In the genomic region with DNA sequence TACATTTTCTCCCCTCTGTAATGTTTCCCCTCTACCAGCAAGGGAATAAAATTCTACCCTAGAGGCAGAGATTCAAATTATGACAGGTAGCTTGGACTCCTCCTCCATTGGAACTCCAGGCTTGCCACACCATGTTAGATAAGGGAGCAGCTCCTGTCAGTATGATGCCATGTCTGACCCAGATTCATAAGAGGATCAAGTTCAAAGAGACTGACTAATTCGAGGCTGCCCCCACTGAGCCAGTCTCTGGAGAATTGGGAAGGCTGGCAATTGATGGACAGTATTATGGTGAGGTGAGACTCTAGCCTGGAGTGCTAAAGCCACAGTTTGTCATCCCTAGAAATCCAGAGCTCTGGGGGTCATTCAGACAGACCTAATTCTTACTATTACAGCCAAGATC, we compare ENCODE assay signal across 22 mouse cellular contexts. TPM values are rescaled to one million over a fixed set of nuclear protein-coding genes. Genes with fewer than 3 reads are reported as not detected.
"Had no signal": no experiment of that assay in that cellular context is flagged by ENCODE, and none has a peak within 500 bp of the region (broad histone marks: within the 10 kb centered on the region; RNA-seq: fewer than 3 reads in every experiment).

No protein-coding gene starts in this region.

- H3K4me3 ChIP-seq: limb, embryonic 12.5 days; limb, embryonic 15.5 days; liver, embryonic 12.5 days; liver, embryonic 15.5 days; megakaryocyte, embryonic 14.5 days; midbrain, embryonic 10.5 days; midbrain, embryonic 13.5 days; myocyte; neural tube, embryonic 13.5 days; stomach, embryonic 15.5 days had no signal

- DNase-seq: kidney, adult 18-20 months; kidney, adult 9 months; kidney, postnatal 14 days; kidney, postnatal 4 days; left cerebral cortex, postnatal 4 days; lung, embryonic 14.5 days; right cerebral cortex, postnatal 14 days; right cerebral cortex, postnatal 4 days; spleen, adult 18-20 months; thymus, postnatal 25 days had no signal

- H3K4me1 ChIP-seq: limb, embryonic 15.5 days; liver, embryonic 12.5 days; liver, embryonic 15.5 days; megakaryocyte, embryonic 14.5 days; stomach, embryonic 15.5 days had no signal

RNA-seq across cellular contexts. Expression of a gene that starts 6.3 kb away (rescaled TPM):
- total RNA-seq: monocyte, adult 5-6 weeks had no signal
- polyA plus RNA-seq: macrophage, myocyte had no signal
